Mouse (Mus musculus) activated CD4-positive, CD25-positive, alpha-beta regulatory T cell (primary cell): ENCODE results near the gene Lrrc72. TPM values are rescaled to one million over a fixed set of nuclear protein-coding genes. Genes with fewer than 3 reads are reported as not detected.

ENCODE experiments used
- polyA plus RNA-seq, 2 experiments: library from polyadenylated mRNA; unstranded; fragments of 100-300 nt; shearing (Covaris generic); gene quantifications; one replicate each; pipeline ENCODE4 v1.2.1; 2017

Gene Lrrc72
- not detected for polyA plus RNA-seq

GRCm38 (mm10) chr12:36253298-36253697 is at the start of gene Lrrc72:
Gene Lrrc72, minus strand, starts transcription at chr12:36253398.

Other genes with a start within 250 kb of the Lrrc72 start
- gene Tspan13, start 210.9 kb downstream of the Lrrc72 start, polyA plus RNA-seq: 100 to 1,000 TPM; 264 to 328 TPM
- 10 to 100 TPM; 37.8 to 54.4 TPM for gene Ankmy2, start 96.3 kb downstream of the Lrrc72 start, polyA plus RNA-seq
- 100 to 1,000 TPM; 124 to 200 TPM for gene Bzw2, start 95.3 kb downstream of the Lrrc72 start, polyA plus RNA-seq
- gene Sostdc1, start 60.7 kb upstream of the Lrrc72 start, polyA plus RNA-seq: 1 to 10 TPM in 1 of 2 experiments, under 1 TPM in 1; 0.30 to 8.1 TPM
- gene Ispd, start 128.1 kb upstream of the Lrrc72 start, polyA plus RNA-seq: 1 to 10 TPM; 1.0 to 2.8 TPM
- gene D630036H23Rik, start 128.8 kb upstream of the Lrrc72 start, polyA plus RNA-seq: 1 to 10 TPM in 1 of 2 experiments, not detected in 1; 1.3 TPM